ENCODE assay signal across 24 mouse cellular contexts in the genomic region with DNA sequence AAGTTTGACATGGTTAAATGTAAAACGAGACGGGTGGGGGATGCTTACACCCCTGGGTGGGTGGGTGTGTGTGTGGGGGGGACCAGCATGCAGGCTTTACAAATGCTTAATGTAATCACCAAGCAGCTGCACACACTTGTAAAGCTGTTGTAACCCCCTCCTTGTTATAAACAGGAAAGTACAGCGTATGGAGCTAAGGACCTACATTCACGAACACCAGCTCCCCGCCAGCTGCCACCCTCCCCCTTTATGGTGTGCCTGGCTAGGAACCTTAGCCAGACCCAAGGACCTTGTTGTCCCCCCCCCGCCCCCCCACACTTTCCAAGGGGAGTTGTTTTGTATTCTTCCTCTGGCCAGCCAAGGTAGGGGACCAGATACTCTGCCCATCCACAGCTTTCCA. TPM values are rescaled to one million over a fixed set of nuclear protein-coding genes. Genes with fewer than 3 reads are reported as not detected.
A peak's percentile ranks its signal among the peaks of the same experiment; 100 is the strongest.
DNase-seq lines count a peak whose midpoint lies in the region; ATAC-seq and TF ChIP-seq lines count a peak whose summit lies in the region.
"Had no signal": no experiment of that assay in that cellular context is flagged by ENCODE, and none has a peak within 500 bp of the region (broad histone marks: within the 10 kb centered on the region; RNA-seq: fewer than 3 reads in every experiment).

No protein-coding gene starts in this region.

- H3K9me3 ChIP-seq in heart, embryonic 14.5 days (ENCODE audit: control insufficient read depth, low read length), result no peaks in the 10 kb centered on the region
- H3K9me3 ChIP-seq in lung, embryonic 15.5 days, result no peaks in the 10 kb centered on the region
- no peaks in the 10 kb centered on the region for H3K9me3 ChIP-seq in intestine, embryonic 14.5 days (ENCODE audit: control insufficient read depth, low read length)
- no peaks in the 10 kb centered on the region for H3K9me3 ChIP-seq in stomach, embryonic 16.5 days (replicated peaks; ENCODE audit: control insufficient read depth, low read length)
- H3K9me3 ChIP-seq: limb, embryonic 12.5 days; liver, embryonic 12.5 days; megakaryocyte, embryonic 14.5 days; midbrain, embryonic 15.5 days had no signal

- DNase-seq in heart, postnatal 10 days, result no peak
- DNase-seq in lung, adult 2 months, result no peak
- no peak for DNase-seq in intestine, embryonic 14.5 days (ENCODE audit: low spot score)
- DNase-seq in adrenal gland, adult 8-10 months, result no peak
- no peak for DNase-seq in ovary, postnatal 10 days (ENCODE audit: low spot score)
- DNase-seq: adrenal gland, postnatal 36 days; B cell, adult 2 months; cerebellum, adult 11-12 months; cerebellum, postnatal 25 days; kidney, adult 8-10 months; right cerebral cortex, postnatal 4 days; thymus, postnatal 25 days had no signal

- 13% methylated on average over 6 of the region's 6 CpGs for WGBS in heart, embryonic 14.5 days
- 2% methylated on average over 6 of the region's 6 CpGs for WGBS in lung, embryonic 15.5 days
- 25% methylated on average over 5 of the region's 6 CpGs for WGBS in lung, adult 2 months
- 4% methylated on average over 6 of the region's 6 CpGs for WGBS in intestine, embryonic 14.5 days
- WGBS in stomach, embryonic 16.5 days, result 7% methylated on average over 6 of the region's 6 CpGs

- TF ChIP-seq CTCF in lung, adult 2 months (IDR thresholded peaks at IDR 0.05; ENCODE audit: insufficient read depth, low read length), result no peak

- peaks cover under 1% of the 10 kb centered on the region; the same call in 1 of the 2 replicates for H3K36me3 ChIP-seq in heart, embryonic 14.5 days (ENCODE audit: control insufficient read depth, insufficient read depth, low read length)
- no peaks in the 10 kb centered on the region for H3K36me3 ChIP-seq in lung, embryonic 15.5 days
- H3K36me3 ChIP-seq in intestine, embryonic 14.5 days (ENCODE audit: control insufficient read depth, insufficient read depth, low read length), result no peaks in the 10 kb centered on the region
- no peaks in the 10 kb centered on the region for H3K36me3 ChIP-seq in stomach, embryonic 16.5 days (ENCODE audit: control insufficient read depth, insufficient read depth, low read length)
- H3K36me3 ChIP-seq: liver, embryonic 12.5 days; midbrain, embryonic 15.5 days had no signal

- ATAC-seq in heart, embryonic 14.5 days (ENCODE audit: insufficient number of reproducible peaks, insufficient read depth, low FRiP score, low read depth), result no peak
- ATAC-seq in lung, embryonic 15.5 days (ENCODE audit: borderline replicate concordance, extremely low read depth, low FRiP score, low TSS enrichment), result peak; percentile 8; the same call in 1 of the 2 replicates
- ATAC-seq in intestine, embryonic 14.5 days (replicated peaks; ENCODE audit: low FRiP score, low TSS enrichment, low read depth), result no peak
- no peak for ATAC-seq in stomach, embryonic 16.5 days (ENCODE audit: insufficient read depth, low FRiP score)
- ATAC-seq: forebrain, embryonic 13.5 days; hindbrain, embryonic 16.5 days; liver, embryonic 12.5 days; midbrain, embryonic 15.5 days had no signal

- intact Hi-C loops in heart, postnatal 10 days (cut with DNase I), result loop anchor here (5.0 kb wide), 1 partner anchor 86 kb away; no protein-coding TSS in a partner anchor

- H3K27ac ChIP-seq in heart, embryonic 14.5 days (replicated peaks in 1 of 2; ENCODE audit: control insufficient read depth in 1 of 2, insufficient read depth in 1 of 2, low read depth in 2 of 2, low read length in 2 of 2), result no peak overlapping the region
- peak overlapping the region; percentile 43; the same call in 1 of the 2 replicates for H3K27ac ChIP-seq in lung, embryonic 15.5 days
- 0 out of 2 replicates have a peak overlapping the region, but pooled peaks have one; percentile 54 for H3K27ac ChIP-seq in intestine, embryonic 14.5 days (ENCODE audit: low read depth)
- H3K27ac ChIP-seq in stomach, embryonic 16.5 days (ENCODE audit: low read length), result peak overlapping the region; percentile 53
- H3K27ac ChIP-seq: forebrain, embryonic 13.5 days; layer of hippocampus, adult 2 months; limb, embryonic 12.5 days; liver, embryonic 12.5 days; midbrain, embryonic 15.5 days had no signal

- H3K4me1 ChIP-seq in heart, embryonic 14.5 days (ENCODE audit: control insufficient read depth in 2 of 2, insufficient read depth in 2 of 2, low read length in 2 of 2), result peaks cover 11 to 38% of the 10 kb centered on the region in 2 experiments
- peaks cover 41% of the 10 kb centered on the region for H3K4me1 ChIP-seq in lung, embryonic 15.5 days
- H3K4me1 ChIP-seq in lung, adult 2 months (ENCODE audit: control insufficient read depth, insufficient read depth, low read length), result peaks cover 4% of the 10 kb centered on the region
- peaks cover 20% of the 10 kb centered on the region; the same call in 1 of the 2 replicates for H3K4me1 ChIP-seq in intestine, embryonic 14.5 days (replicated peaks; ENCODE audit: control insufficient read depth, insufficient read depth, low read length)
- peaks cover 19% of the 10 kb centered on the region for H3K4me1 ChIP-seq in stomach, embryonic 16.5 days (ENCODE audit: control insufficient read depth, insufficient read depth, low read length)

- no peak overlapping the region for H3K4me3 ChIP-seq in heart, embryonic 14.5 days (ENCODE audit: control insufficient read depth in 1 of 2, insufficient read depth in 1 of 2, low read depth in 1 of 2, low read length in 2 of 2)
- H3K4me3 ChIP-seq in lung, embryonic 15.5 days, result no peak overlapping the region
- no peak overlapping the region for H3K4me3 ChIP-seq in lung, adult 2 months (replicated peaks; ENCODE audit: extremely low read depth, low read depth, low read length)
- H3K4me3 ChIP-seq in intestine, embryonic 14.5 days (ENCODE audit: low read depth, low read length), result 0 out of 2 replicates have a peak overlapping the region, but pooled peaks have one; percentile 10
- H3K4me3 ChIP-seq in stomach, embryonic 16.5 days (replicated peaks; ENCODE audit: low read length), result peak overlapping the region; percentile 44; the same call in 1 of the 2 replicates
- H3K4me3 ChIP-seq: erythroblast, embryonic 14.5 days; forebrain, embryonic 13.5 days; layer of hippocampus, adult 2 months; liver, embryonic 12.5 days; megakaryocyte, embryonic 14.5 days; midbrain, embryonic 15.5 days had no signal

- no peak overlapping the region for H3K9ac ChIP-seq in heart, embryonic 14.5 days (ENCODE audit: low read length)
- no peak overlapping the region for H3K9ac ChIP-seq in lung, embryonic 15.5 days
- H3K9ac ChIP-seq in intestine, embryonic 14.5 days (ENCODE audit: low read length), result no peak overlapping the region
- H3K9ac ChIP-seq in stomach, embryonic 16.5 days (ENCODE audit: low read length), result no peak overlapping the region
- H3K9ac ChIP-seq: forebrain, embryonic 13.5 days; limb, embryonic 12.5 days; liver, embryonic 12.5 days; midbrain, embryonic 15.5 days had no signal

- H3K27me3 ChIP-seq in heart, embryonic 14.5 days (ENCODE audit: control insufficient read depth, insufficient read depth, low read length), result peaks cover 89% of the 10 kb centered on the region
- peaks cover 97% of the 10 kb centered on the region for H3K27me3 ChIP-seq in lung, embryonic 15.5 days
- peaks cover 94% of the 10 kb centered on the region for H3K27me3 ChIP-seq in intestine, embryonic 14.5 days (replicated peaks; ENCODE audit: control insufficient read depth, insufficient read depth, low read length)
- peaks cover 71% of the 10 kb centered on the region for H3K27me3 ChIP-seq in stomach, embryonic 16.5 days (ENCODE audit: control insufficient read depth, insufficient read depth, low read length)

- H3K4me2 ChIP-seq in heart, embryonic 14.5 days (ENCODE audit: low read length), result peak overlapping the region; percentile 77; the same call in 1 of the 2 replicates
- peak overlapping the region; percentile 68 for H3K4me2 ChIP-seq in lung, embryonic 15.5 days
- peak overlapping the region; percentile 63 for H3K4me2 ChIP-seq in intestine, embryonic 14.5 days (ENCODE audit: low read length)
- H3K4me2 ChIP-seq in stomach, embryonic 16.5 days (ENCODE audit: low read depth, low read length), result 0 out of 2 replicates have a peak overlapping the region, but pooled peaks have one; percentile 67
- H3K4me2 ChIP-seq: forebrain, embryonic 13.5 days; liver, embryonic 12.5 days; midbrain, embryonic 15.5 days had no signal

- TF ChIP-seq POLR2A in lung, adult 2 months (IDR thresholded peaks at IDR 0.05; ENCODE audit: borderline replicate concordance, extremely low read depth, low read depth, low read length), result no peak

RNA-seq across cellular contexts. Expression of a gene that starts 1.0 kb away (rescaled TPM):
- polyA plus RNA-seq in heart, embryonic 14.5 days (2014; fragmentation: Nextera tagmentation; extraction: Ambion mirVana), result 0.16 and 0.32 TPM in 2 replicates
- under 1 TPM; 0.27 to 0.43 TPM for total RNA-seq in heart, postnatal 10 days (2021)
- 6.8 and 8.5 TPM in 2 replicates for polyA plus RNA-seq in lung, embryonic 15.5 days (2015; fragmentation: Nextera tagmentation; extraction: Ambion mirVana)
- 2.5 and 3.0 TPM in 2 replicates for polyA plus RNA-seq in lung, adult 2 months (2012; rRNA removed)
- 6.5 and 7.7 TPM in 2 replicates for polyA plus RNA-seq in intestine, embryonic 14.5 days (2014; fragmentation: Nextera tagmentation; extraction: Ambion mirVana)
- 3.4 and 4.0 TPM in 2 replicates for polyA plus RNA-seq in stomach, embryonic 16.5 days (2015; fragmentation: Nextera tagmentation; extraction: Ambion mirVana)
- total RNA-seq in adrenal gland, adult 8-10 months (2022), result under 1 TPM; 0.24 to 0.78 (median 0.54) TPM
- total RNA-seq: granulocyte monocyte progenitor cell, adult 5-6 weeks had no signal
- polyA plus RNA-seq: erythroblast, embryonic 14.5 days had no signal

RNA-seq across cellular contexts. Expression of a gene that starts 10.7 kb away (rescaled TPM):
- polyA plus RNA-seq in heart, embryonic 14.5 days (2014; fragmentation: Nextera tagmentation; extraction: Ambion mirVana), result 5.9 and 6.4 TPM in 2 replicates
- total RNA-seq in heart, postnatal 10 days (2021), result 1 to 10 TPM; 4.0 TPM
- polyA plus RNA-seq in lung, embryonic 15.5 days (2015; fragmentation: Nextera tagmentation; extraction: Ambion mirVana), result 2.1 and 2.3 TPM in 2 replicates
- 1.4 and 1.6 TPM in 2 replicates for polyA plus RNA-seq in lung, adult 2 months (2012; rRNA removed)
- 0.43 and 0.48 TPM in 2 replicates for polyA plus RNA-seq in intestine, embryonic 14.5 days (2014; fragmentation: Nextera tagmentation; extraction: Ambion mirVana)
- 0.12 and 0.14 TPM in 2 replicates for polyA plus RNA-seq in stomach, embryonic 16.5 days (2015; fragmentation: Nextera tagmentation; extraction: Ambion mirVana)
- 1 to 10 TPM; 3.9 to 5.9 (median 5.1) TPM for total RNA-seq in adrenal gland, adult 8-10 months (2022)
- total RNA-seq: granulocyte monocyte progenitor cell, adult 5-6 weeks had no signal
- polyA plus RNA-seq: erythroblast, embryonic 14.5 days had no signal

RNA-seq across cellular contexts. Expression of a gene that starts 18.5 kb away (rescaled TPM):
- polyA plus RNA-seq in heart, embryonic 14.5 days (2014; fragmentation: Nextera tagmentation; extraction: Ambion mirVana), result 37.4 and 41.1 TPM in 2 replicates
- total RNA-seq in heart, postnatal 10 days (2021), result 10 to 100 TPM; 13.2 to 15.5 TPM
- polyA plus RNA-seq in lung, embryonic 15.5 days (2015; fragmentation: Nextera tagmentation; extraction: Ambion mirVana), result 60.2 and 60.8 TPM in 2 replicates
- 44.7 and 51.6 TPM in 2 replicates for polyA plus RNA-seq in lung, adult 2 months (2012; rRNA removed)
- polyA plus RNA-seq in intestine, embryonic 14.5 days (2014; fragmentation: Nextera tagmentation; extraction: Ambion mirVana), result 59.2 and 62.9 TPM in 2 replicates
- polyA plus RNA-seq in stomach, embryonic 16.5 days (2015; fragmentation: Nextera tagmentation; extraction: Ambion mirVana), result 51.1 and 57.5 TPM in 2 replicates
- total RNA-seq in adrenal gland, adult 8-10 months (2022), result 10 to 100 TPM; 35.0 to 59.1 (median 47.1) TPM

RNA-seq across cellular contexts. Expression of a gene that starts 42.5 kb away (rescaled TPM):
- polyA plus RNA-seq in heart, embryonic 14.5 days (2014; fragmentation: Nextera tagmentation; extraction: Ambion mirVana), result 0.80 TPM in 1 of 2 replicates, not detected in the other
- total RNA-seq in heart, postnatal 10 days (2021), result under 1 TPM; 0.37 to 0.38 TPM
- polyA plus RNA-seq in lung, embryonic 15.5 days (2015; fragmentation: Nextera tagmentation; extraction: Ambion mirVana), result 151 and 157 TPM in 2 replicates
- polyA plus RNA-seq in lung, adult 2 months (2012; rRNA removed), result 194 and 406 TPM in 2 replicates
- 129 and 149 TPM in 2 replicates for polyA plus RNA-seq in intestine, embryonic 14.5 days (2014; fragmentation: Nextera tagmentation; extraction: Ambion mirVana)
- 98.1 and 101 TPM in 2 replicates for polyA plus RNA-seq in stomach, embryonic 16.5 days (2015; fragmentation: Nextera tagmentation; extraction: Ambion mirVana)
- total RNA-seq in adrenal gland, adult 8-10 months (2022), result under 1 TPM; 0.17 to 0.46 (median 0.29) TPM
- total RNA-seq: granulocyte monocyte progenitor cell, adult 5-6 weeks had no signal
- polyA plus RNA-seq: erythroblast, embryonic 14.5 days had no signal

Comparison
In these comparisons a context has a peak if more than half of its experiments do, and no peak if none do; other contexts are left out.
1. H3K27ac ChIP-seq: peak in lung, embryonic 15.5 days (single experiment), intestine, embryonic 14.5 days (single experiment) and stomach, embryonic 16.5 days (single experiment); none in heart, embryonic 14.5 days (0 of 2).
2. H3K4me3 ChIP-seq: peak in intestine, embryonic 14.5 days (single experiment) and stomach, embryonic 16.5 days (single experiment); none in heart, embryonic 14.5 days (0 of 2), lung, embryonic 15.5 days (single experiment) and lung, adult 2 months (single experiment).
3. Peak in every context shown above with its lines, with median percentiles within 50 percentile points of each other: H3K4me2 ChIP-seq.